Mouse (Mus musculus) E14TG2a.4 (cell line): ENCODE data around the gene Mbnl3.

Source experiments
- CTCF ChIP-seq: conservative IDR thresholded peaks from 2 replicates; pipeline ENCODE4 v1.5.1; 2014; ENCODE audit warnings: low read length
- NANOG ChIP-seq: IDR thresholded peaks from 2 replicates; pipeline ENCODE4 v1.6.1; 2014; ENCODE audit warnings: borderline replicate concordance, low read length, mixed read lengths
- POU5F1 ChIP-seq: IDR thresholded peaks from 2 replicates; pipeline ENCODE4 v1.6.1; 2014; ENCODE audit warnings: low read length, borderline replicate concordance

DNA sequence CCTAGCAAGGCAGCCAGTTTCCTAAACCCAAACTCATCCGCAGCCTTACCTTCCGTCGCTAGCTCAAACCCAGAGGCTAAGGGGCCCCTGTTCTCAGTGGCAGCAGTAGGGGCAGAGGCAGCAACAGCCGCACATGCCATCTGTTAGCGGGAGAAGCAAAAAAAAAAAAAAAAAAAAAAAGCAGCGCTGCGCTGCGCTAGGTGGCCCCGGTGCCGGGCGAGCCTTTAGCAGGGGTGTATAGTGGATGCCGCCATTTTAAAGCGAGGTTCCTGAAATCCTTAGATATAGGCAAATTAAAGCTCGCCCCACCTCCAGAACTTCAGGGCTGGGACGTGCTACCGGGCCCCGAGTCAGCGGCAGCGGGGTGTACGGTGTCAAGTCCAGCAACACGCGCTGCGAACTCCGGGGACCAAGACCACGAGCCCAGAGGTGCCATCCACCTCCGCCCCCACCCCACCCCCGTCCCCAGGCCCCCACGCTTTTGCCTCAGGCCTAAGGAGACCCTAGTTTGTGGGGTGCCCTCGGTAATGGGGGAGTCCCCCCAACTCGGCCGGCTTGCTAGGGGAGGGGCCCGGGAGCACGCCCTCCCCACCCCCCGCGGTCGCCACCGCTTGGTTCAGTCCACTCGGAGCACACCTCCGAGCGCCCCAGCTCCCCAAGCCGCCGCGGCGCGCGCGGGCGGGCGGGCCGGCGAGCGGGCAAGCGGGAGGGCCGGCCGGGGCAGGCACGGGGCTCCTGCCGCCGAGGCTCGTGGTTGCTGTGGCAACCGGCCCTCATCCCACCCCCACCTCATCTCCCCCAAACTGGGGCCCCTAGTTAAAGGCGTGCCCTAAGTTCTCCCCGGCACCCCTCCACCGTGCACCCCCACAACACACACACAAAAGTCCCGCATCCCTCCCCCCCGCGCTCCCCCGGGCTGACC lies 1.4 kb downstream of the Mbnl3 start:
- no peak for TF ChIP-seq CTCF
- no peak for TF ChIP-seq POU5F1
- no peak for TF ChIP-seq NANOG
